Mouse (Mus musculus) cerebellum, adult 8-10 months (tissue): ENCODE results near the gene Ranbp10.
"Not testable (repeated sequence)": the region's sequence is repeated elsewhere in the genome, so short reads cannot be mapped to it uniquely, and the experiment has no call there.

Source experiments
- DNase-seq: peaks from one replicate; pipeline ENCODE4 v3.0.0; 2022

Gene Ranbp10

DNA sequence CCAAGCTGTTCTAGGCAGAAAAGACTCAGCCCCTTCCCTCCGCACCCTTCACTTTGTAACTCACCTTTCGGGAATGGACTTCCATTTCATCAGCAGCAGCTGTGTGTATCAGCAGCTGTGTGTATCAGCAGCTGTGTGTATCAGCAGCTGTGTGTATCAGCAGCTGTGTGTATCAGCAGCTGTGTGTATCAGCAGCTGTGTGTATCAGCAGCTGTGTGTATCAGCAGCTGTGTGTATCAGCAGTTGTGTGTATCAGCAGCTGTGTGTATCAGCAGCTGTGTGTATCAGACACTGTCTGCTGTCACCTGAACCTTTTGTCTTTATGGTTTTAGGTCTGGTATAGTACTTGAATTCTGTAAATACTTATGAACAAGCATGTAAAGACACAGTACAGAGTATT, 6.6 kb upstream of the Ranbp10 start:
- DNase-seq: not testable (repeated sequence)

GRCm38 (mm10) chr8:105826379-105826778, 771 bp downstream of the Ranbp10 start:
- DNase-seq: no peak

DNA sequence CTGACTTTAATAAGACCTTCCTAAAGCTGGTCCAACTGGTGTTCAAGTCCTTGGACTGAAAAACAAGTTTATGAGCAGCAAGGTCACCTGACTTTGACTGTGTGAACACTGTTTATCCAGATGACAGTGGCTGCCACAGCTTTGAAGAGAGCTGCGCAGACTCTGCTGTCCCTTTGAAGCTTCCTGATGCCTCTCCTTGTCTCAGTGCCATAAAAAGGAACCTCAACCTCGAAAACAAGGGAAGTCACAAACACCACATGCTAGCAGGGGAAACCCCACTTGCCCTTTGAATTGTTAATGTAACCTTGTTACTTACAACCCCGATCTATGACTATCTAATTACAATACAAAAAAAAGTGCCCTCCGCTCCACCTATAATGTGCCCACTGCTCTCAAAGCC, 1.6 kb downstream of the Ranbp10 start:
- no peak for DNase-seq

DNA sequence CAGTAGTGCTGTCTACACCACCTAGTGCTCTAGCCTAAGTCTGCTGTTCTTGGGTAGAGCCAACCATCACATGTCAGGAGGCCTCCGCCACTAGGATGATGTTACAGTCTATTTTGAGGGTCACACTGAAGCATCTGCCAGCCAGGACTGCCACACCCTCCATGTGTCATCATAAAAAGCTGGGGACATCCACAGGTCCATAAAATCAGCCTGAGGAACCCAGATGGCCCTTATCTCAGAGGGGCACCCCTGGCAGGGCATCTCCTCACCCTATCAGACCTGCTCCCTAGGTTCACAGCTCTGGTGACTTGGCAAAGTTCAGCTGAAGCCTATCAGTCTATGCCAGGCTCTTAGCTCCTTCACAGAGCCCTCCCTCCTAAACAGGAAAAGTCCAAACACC, 6.2 kb downstream of the Ranbp10 start:
- no peak for DNase-seq

DNA sequence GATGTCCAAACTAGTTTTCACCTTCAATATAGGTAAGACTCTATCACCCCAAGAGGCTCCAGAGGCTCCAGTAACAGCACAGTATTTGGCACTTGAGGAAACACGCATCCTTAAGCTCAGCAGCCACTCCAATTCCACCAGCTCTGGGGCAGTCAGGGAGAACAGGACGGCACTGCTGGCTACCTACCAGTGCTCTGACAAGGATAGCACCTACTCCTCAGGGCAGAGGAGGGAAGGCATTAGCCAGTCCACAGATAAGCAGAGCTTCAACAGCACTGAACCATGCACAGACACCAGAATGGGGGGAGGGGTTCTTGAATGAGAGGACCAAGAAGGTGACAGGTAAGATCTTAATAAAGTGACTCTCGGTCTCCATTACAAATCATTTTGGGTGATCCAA, 7.5 kb downstream of the Ranbp10 start:
- DNase-seq: no peak

DNA sequence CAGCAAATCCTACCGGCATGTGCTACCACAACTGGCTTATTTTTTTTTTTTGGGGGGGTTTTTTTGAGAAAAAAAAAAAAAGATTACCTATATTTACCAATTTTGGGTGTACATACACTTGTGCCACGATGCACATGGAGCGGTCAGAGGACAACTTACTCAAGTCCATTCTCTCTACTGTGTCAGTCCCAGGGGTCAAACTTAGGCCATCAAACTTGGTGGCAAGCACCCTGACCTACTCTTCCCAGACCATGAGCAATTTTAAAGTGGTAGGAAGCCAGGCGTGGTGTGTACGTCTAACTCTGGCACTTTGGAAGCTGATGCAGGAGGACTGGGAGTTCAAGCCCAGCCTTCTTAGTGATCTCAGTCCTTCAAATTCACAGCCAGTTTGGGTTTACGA, 13.9 kb downstream of the Ranbp10 start:
- DNase-seq: no peak

DNA sequence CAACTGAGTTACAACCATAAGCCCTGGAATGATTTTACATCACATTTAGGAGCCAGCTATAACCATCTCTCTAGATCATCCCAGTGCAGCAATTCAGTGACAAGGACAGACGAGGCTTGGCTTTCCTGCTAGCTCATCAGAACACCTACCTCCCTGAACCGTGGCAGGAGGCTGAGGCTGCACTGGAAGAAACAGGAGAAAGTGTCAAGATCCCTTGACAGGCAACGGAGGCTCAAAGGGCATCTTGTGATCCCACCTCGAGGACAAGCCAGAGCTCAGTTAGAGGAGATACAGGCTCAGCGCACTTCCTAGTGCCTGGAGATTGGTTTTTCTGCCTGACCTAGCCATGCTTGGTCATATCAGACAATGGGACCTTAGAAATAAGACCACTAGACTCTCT, 14.6 kb downstream of the Ranbp10 start:
- DNase-seq: no peak

GRCm38 (mm10) chr8:105811543-105811942, 15.6 kb downstream of the Ranbp10 start:
- no peak for DNase-seq

GRCm38 (mm10) chr8:105811061-105811460, 16.1 kb downstream of the Ranbp10 start:
- DNase-seq: peak; percentile 38

- no peak for DNase-seq
Observed at GRCm38 (mm10) chr8:105810245-105810786, 16.8 kb downstream of the Ranbp10 start.

- DNase-seq: no peak
Observed at GRCm38 (mm10) chr8:105808480-105808879, 18.7 kb downstream of the Ranbp10 start.

DNA sequence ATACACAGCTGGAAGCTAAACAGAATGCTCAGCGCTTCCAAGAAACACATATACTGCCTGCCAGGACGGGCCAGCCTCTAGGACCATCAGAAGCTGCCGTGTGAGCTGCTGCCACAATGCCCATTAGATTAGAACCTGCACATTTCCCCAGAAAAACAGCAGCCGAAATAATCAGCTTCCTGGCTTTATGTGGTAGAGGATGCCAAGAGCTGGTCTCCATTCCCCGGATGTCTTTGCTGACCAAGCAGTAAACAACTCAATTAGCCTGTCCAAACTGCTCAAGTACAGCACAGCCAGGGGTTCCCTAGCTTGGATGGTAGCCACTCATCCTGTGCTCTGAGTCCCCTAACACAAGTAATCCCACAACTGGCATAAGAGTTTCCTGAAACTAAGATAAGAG, 19.4 kb downstream of the Ranbp10 start:
- no peak for DNase-seq

GRCm38 (mm10) chr8:105805964-105806363, 21.2 kb downstream of the Ranbp10 start:
- DNase-seq: no peak

DNA sequence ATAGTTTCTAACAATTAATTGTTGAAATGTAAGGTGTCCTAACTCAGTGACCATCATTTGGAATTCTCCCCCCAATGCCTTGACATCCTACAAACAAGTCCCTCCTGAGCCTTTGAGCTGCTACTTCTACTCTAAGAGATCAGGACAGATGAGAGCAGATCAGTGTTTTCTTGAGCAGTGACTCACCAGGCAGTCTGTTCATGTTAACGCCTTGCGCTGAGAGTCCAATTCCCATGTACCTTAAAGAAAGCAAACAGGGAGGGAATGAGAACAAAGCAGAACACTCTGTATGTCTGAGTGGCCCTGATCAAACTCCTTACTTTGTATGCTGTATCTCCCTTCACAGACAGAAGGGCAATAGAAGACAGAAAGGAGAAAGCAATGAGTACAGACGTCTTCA, 21.8 kb downstream of the Ranbp10 start:
- DNase-seq: no peak

DNA sequence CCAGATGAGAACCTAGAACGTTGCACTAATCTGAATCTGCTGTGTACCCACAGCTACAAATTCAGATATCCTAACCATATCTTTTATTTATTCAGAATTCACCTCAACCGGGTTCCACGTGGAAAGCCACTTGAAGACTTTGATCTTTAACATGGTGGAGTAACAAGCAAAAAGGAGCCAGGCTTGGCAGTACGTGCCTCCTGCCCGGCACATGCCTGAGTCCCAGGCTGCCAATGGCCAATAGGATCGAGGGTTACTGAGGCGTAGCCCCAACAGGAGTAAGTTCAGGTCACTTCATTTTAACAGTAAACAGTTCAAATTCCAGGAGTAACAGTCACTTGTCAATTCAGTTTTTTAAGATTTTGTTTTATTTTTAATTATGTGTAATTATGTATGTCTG, 22.4 kb downstream of the Ranbp10 start:
- DNase-seq: no peak

GRCm38 (mm10) chr8:105801153-105801904, 25.8 kb downstream of the Ranbp10 start:
- no peak for DNase-seq

DNA sequence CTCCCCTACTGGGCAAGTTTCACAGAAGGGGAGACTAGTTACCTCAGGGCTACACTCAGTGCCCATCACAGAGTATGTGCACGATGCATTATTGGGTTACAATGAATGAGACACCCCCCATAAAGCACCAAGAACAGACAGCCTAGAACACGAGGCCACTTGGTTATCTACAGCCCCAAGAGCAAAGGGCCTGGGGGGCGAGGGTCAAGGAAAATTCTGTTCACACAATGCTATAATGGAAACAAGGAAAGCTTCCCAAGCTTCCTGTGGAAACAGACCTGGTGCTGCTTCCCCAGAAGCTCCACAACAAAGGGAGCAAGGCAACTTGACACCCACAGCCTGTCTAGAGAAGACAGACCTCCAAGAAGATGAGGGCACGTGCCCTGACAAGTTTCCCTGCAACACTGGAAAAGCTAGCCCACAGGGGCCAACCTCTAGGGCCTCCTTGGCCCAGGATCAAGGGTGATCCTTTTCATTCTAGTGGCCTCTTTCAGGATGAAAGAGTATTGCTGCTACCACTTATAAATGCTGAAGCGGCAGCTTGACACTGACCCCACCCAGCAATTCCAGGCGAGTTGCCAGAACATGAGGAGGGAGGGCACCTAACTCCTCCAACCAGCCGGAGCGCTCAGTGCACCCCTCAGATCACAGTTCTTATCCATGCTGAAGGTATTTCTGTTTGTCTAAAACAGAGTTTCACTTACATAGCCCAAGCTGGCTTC, 27.9 kb downstream of the Ranbp10 start:
- DNase-seq: peak; percentile 43

DNA sequence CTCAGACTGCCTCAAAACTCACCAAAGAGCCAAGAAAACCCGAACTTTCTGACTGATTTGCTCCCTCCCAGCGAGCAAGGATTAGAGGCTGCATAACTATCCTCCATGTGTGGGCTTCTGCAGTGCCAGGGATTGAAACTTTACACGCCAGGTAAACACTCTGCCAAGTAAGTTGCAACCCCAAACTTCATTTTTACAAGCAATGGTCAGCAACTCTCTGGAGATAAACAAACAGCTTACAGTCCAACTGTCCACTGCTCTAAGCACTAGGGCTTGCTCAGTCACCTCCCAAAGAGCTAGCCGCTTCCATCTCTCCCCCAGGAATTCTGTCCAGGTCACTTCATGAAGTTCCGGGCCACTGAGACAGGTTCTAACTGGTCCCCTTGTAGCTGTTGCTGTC, 28.7 kb downstream of the Ranbp10 start:
- DNase-seq: no peak

DNA sequence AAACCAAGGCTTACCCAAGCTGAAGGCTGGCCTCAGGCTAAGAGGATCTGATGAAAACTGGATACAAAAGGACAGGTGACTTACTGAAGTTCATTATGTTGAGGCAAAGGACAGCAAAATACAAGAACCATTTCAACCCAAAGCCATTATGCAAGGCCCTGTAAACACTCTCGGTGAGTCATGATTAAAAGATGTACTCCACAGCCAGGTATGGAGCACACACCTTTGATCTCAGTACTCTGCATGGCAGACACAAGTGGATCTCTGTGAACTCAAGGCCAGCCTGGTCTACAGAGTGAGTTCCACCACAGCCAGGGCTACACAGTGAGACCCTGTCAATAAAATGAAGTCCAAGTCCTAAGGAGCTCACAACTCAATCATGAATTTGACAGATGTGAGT, 31.4 kb downstream of the Ranbp10 start:
- DNase-seq: no peak

DNA sequence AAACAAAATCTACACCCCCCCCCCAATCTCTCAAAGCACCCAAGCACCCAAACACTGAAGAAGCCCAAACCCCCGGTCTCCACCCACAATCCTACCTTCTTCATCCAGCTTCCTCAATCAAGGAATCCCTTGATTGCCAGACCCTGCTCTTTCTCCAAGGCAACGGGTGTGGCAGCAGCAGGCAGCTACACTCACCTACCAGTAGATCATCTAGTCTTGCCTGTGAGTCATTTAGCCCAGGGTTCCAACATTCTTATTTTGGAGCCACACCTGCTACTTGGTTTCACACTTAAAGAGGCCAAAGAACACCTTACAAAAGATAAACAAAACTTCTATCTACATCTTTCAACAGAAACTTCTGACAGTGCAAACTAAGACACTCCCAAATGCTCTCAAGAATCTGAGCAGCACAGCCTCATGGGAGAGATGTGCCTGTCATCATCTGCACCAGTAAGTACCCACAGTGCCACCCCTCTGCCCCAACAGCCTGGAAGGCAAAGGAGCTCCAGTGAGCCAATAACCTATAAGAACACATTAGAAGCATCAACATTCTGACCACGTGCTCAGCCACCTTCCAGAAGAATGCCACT, 33.0 kb downstream of the Ranbp10 start:
- DNase-seq: no peak

GRCm38 (mm10) chr8:105793331-105793730, 33.8 kb downstream of the Ranbp10 start:
- DNase-seq: no peak

GRCm38 (mm10) chr8:105789626-105790025, 37.5 kb downstream of the Ranbp10 start:
- DNase-seq: no peak

DNA sequence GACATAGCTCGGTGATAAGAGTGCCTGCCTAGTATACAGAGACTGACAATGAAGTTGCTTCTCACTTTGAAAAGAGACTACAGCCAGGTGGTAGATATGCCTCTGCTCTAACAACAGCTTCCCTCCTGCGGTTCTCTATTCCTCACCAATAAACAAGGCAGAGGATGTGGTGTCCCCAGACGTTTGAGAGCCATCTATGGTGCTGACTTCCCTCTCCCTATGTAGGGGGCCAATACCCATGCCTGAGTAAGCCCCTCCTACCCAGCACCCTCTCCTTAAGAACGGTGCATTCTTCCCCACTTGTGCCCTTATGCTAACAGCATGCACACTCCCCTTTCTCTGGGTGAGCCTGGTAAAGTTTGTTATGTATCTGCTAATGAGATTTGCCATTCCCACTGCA, 38.2 kb downstream of the Ranbp10 start:
- no peak for DNase-seq

- DNase-seq: no peak
Observed at GRCm38 (mm10) chr8:105788241-105788640, 38.9 kb downstream of the Ranbp10 start.
